Mouse (Mus musculus) left cerebral cortex, postnatal 4 days (tissue): ENCODE measurements around the gene Arpc3. TPM values are rescaled to one million over a fixed set of nuclear protein-coding genes. Genes with fewer than 3 reads are reported as not detected.

ENCODE experiments used
- total RNA-seq, 2 experiments: library from RNA; stranded (reverse); gene quantifications; 2 replicates each; pipeline ENCODE4 v1.2.3; 2021

Gene Arpc3
- total RNA-seq, 2 experiments from 2014 or later: 258 to 271 TPM

Other genes starting within 250 kb of the Arpc3 start
- gene Ppp1cc, start 233.6 kb upstream of the Arpc3 start, total RNA-seq: 100 to 1,000 TPM; 212 to 227 TPM
- gene Hvcn1, start 185.1 kb upstream of the Arpc3 start, total RNA-seq: 1 to 10 TPM in 1 of 2 experiments, under 1 TPM in 1; 0.84 to 1.2 TPM
- 10 to 100 TPM; 16.4 to 17.8 TPM for gene Tctn1, start 127.4 kb upstream of the Arpc3 start, total RNA-seq
- 10 to 100 TPM; 17.1 to 18.5 TPM for gene Pptc7, start 107.5 kb upstream of the Arpc3 start, total RNA-seq
- 1 to 10 TPM; 6.1 to 6.8 TPM for gene Rad9b, start 37.6 kb upstream of the Arpc3 start, total RNA-seq
- 100 to 1,000 TPM; 202 to 208 TPM for gene Vps29, start 37.5 kb upstream of the Arpc3 start, total RNA-seq
- gene Gpn3, start 20.0 kb upstream of the Arpc3 start, total RNA-seq: 10 to 100 TPM; 19.9 to 20.6 TPM
- gene Fam216a, start 19.5 kb upstream of the Arpc3 start, total RNA-seq: 10 to 100 TPM; 62.7 to 65.4 TPM
- 10 to 100 TPM; 41.7 to 45.4 TPM for gene Anapc7, start 29.8 kb downstream of the Arpc3 start, total RNA-seq
- gene Atp2a2, start 110.3 kb downstream of the Arpc3 start, total RNA-seq: 100 to 1,000 TPM; 385 to 392 TPM
- gene Ift81, start 222.6 kb downstream of the Arpc3 start, total RNA-seq: 10 to 100 TPM; 38.3 to 49.6 TPM